In genomic region chr14:12139643-12140481, GRCm38 (mm10) we compare ENCODE assay signal across 8 mouse cellular contexts.
DNase-seq lines count a peak whose midpoint lies in the region; ATAC-seq and TF ChIP-seq lines count a peak whose summit lies in the region.

No protein-coding gene starts in this region.

- H3K36me3 ChIP-seq in kidney, adult 2 months (ENCODE audit: control insufficient read depth, insufficient read depth, low read length): no peaks in the 10 kb centered on the region
- H3K36me3 ChIP-seq in limb, embryonic 10.5 days: peaks cover 21% of the 10 kb centered on the region
- H3K36me3 ChIP-seq in neural tube, embryonic 11.5 days (ENCODE audit: control insufficient read depth, insufficient read depth, low read length): no peaks in the 10 kb centered on the region

- ATAC-seq in neural tube, embryonic 11.5 days (ENCODE audit: insufficient read depth, low FRiP score, low TSS enrichment): peak; percentile 64

- H3K9ac ChIP-seq in neural tube, embryonic 11.5 days (ENCODE audit: low read length): no peak overlapping the region

- DNase-seq in heart, adult 18-20 months: peak; percentile 60 to 79
- no peak for DNase-seq in heart, postnatal 25 days (ENCODE audit: low spot score)
- peak; percentile 74 to 92 for DNase-seq in cerebellum, postnatal 10 days
- DNase-seq in frontal cortex, postnatal 36 days (ENCODE audit: low spot score in 2 of 2): peak; percentile 69 to 80
- DNase-seq in kidney, adult 2 months: peak; percentile 80
- peak; percentile 38 for DNase-seq in limb, embryonic 10.5 days (ENCODE audit: low spot score)
- DNase-seq in neural tube, embryonic 11.5 days (ENCODE audit: low spot score): peak; percentile 68
- no peak for DNase-seq in testis, postnatal 10 days (ENCODE audit: low spot score)

- TF ChIP-seq POLR2A in kidney, adult 2 months (IDR thresholded peaks at IDR 0.05; ENCODE audit: low read depth, low read length): no peak

- WGBS in kidney, adult 2 months: 43% methylated on average over 18 of the region's 18 CpGs
- WGBS in limb, embryonic 10.5 days: 46% methylated on average over 18 of the region's 18 CpGs
- 48% methylated on average over 18 of the region's 18 CpGs for WGBS in neural tube, embryonic 11.5 days

- H3K27me3 ChIP-seq in kidney, adult 2 months (replicated peaks; ENCODE audit: control insufficient read depth, insufficient read depth, low read length): no peaks in the 10 kb centered on the region
- no peaks in the 10 kb centered on the region for H3K27me3 ChIP-seq in limb, embryonic 10.5 days (ENCODE audit: low read depth, poor library complexity, severe bottlenecking)
- no peaks in the 10 kb centered on the region for H3K27me3 ChIP-seq in neural tube, embryonic 11.5 days (ENCODE audit: control insufficient read depth, insufficient read depth, low read length)

- TF ChIP-seq CTCF in kidney, adult 2 months (conservative IDR thresholded peaks at IDR 0.05; ENCODE audit: insufficient read depth, insufficient read length, low read depth, low read length): peak; percentile 36; the same call in 1 of the 2 replicates

- H3K27ac ChIP-seq in kidney, adult 2 months (ENCODE audit: insufficient read depth, low read depth, low read length): no peak overlapping the region
- 0 out of 2 replicates have a peak overlapping the region, but pooled peaks have one; percentile 15 for H3K27ac ChIP-seq in limb, embryonic 10.5 days
- H3K27ac ChIP-seq in neural tube, embryonic 11.5 days (ENCODE audit: low read depth, low read length): no peak overlapping the region

- no peak overlapping the region for H3K4me3 ChIP-seq in kidney, adult 2 months (ENCODE audit: insufficient read depth, low read depth, low read length)
- H3K4me3 ChIP-seq in limb, embryonic 10.5 days: no peak overlapping the region
- no peak overlapping the region for H3K4me3 ChIP-seq in neural tube, embryonic 11.5 days (ENCODE audit: low read depth, low read length)

- no peaks in the 10 kb centered on the region for H3K9me3 ChIP-seq in limb, embryonic 10.5 days (replicated peaks)
- no peaks in the 10 kb centered on the region for H3K9me3 ChIP-seq in neural tube, embryonic 11.5 days (ENCODE audit: control insufficient read depth, low read length)

- no peak overlapping the region for H3K4me2 ChIP-seq in neural tube, embryonic 11.5 days (ENCODE audit: low read depth)

- intact Hi-C loops in heart, postnatal 25 days (cut with DNase I): loop anchor here (1.0 to 10.0 kb wide), 6 partner anchors 38 to 584 kb away; no protein-coding TSS in a partner anchor

- 0 out of 2 replicates have a peak, but pooled peaks cover 2% of the 10 kb centered on the region for H3K4me1 ChIP-seq in kidney, adult 2 months (ENCODE audit: control insufficient read depth, insufficient read depth, low read length)
- H3K4me1 ChIP-seq in limb, embryonic 10.5 days: peaks cover 24% of the 10 kb centered on the region
- peaks cover 5% of the 10 kb centered on the region for H3K4me1 ChIP-seq in neural tube, embryonic 11.5 days (ENCODE audit: control insufficient read depth, insufficient read depth, low read length)

Comparison
In these comparisons a context has a peak if more than half of its experiments do, and no peak if none do; other contexts are left out.
1. DNase-seq: peak in heart, adult 18-20 months (2 of 2), cerebellum, postnatal 10 days (2 of 2), frontal cortex, postnatal 36 days (2 of 2), kidney, adult 2 months (single experiment), limb, embryonic 10.5 days (single experiment) and neural tube, embryonic 11.5 days (single experiment); none in heart, postnatal 25 days (single experiment) and testis, postnatal 10 days (single experiment).